ENCODE assay signal across 8 mouse cellular contexts in the genomic region with DNA sequence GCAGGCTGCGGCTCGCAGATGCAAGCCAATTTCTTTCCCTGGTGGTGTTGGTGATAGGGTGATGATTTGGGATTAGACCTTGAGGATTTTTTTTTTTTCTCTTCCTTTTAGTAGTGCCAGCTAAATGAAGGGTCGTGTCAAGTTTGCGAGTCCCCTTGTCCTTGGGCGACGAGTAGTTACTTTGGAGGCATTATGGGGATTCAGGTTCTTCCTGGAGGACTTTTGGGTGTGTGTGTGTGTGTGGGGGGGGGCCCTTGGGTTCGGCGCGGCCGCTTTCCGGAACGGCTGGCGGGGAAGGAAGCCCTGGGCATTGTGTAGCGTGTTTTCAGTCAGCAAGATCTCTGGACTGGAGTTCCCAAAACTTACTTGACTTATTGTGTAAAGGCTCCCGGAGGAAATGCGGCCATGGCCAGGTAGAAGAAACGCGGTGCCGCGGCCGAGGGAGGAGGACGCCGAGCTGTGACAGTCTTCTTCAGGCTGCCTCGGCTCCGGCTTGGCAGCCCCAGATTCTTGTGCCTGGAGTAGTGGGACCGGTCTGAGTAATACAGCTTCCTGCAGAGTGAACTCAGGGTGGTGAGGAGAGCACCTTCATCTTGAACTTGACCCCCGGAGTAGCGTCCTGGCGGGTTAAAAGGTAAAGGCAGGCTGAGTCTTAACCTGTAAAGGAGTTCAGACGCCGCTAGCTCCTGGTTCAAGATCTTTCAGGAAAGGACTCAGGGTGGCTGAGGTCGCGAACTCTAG. TPM values are rescaled to one million over a fixed set of nuclear protein-coding genes. Genes with fewer than 3 reads are reported as not detected.
DNase-seq lines count a peak whose midpoint lies in the region; ATAC-seq lines count a peak whose summit lies in the region.

No protein-coding gene starts in this region.

- intact Hi-C loops in gastrocnemius, postnatal 14 days (cut with DNase I; ENCODE audit: low total_unique reads), result no loop called here

- H3K4me1 ChIP-seq in heart, embryonic 16.5 days (ENCODE audit: control insufficient read depth, insufficient read depth, low read length), result peaks cover 51% of the 10 kb centered on the region

- no peak for ATAC-seq in heart, embryonic 16.5 days (replicated peaks; ENCODE audit: extremely low read depth, insufficient read depth, low FRiP score)

- peak overlapping the region; percentile 86 for H3K4me3 ChIP-seq in heart, embryonic 16.5 days (ENCODE audit: low read length)

- no peaks in the 10 kb centered on the region for H3K36me3 ChIP-seq in heart, embryonic 16.5 days (ENCODE audit: control insufficient read depth, insufficient read depth)
- H3K36me3 ChIP-seq in splenic B cell, adult 2 months (ENCODE audit: control insufficient read depth, insufficient read depth, low read length, poor library complexity, severe bottlenecking), result no peaks in the 10 kb centered on the region

- under 1% methylated on average over 33 of the region's 33 CpGs for WGBS in heart, embryonic 16.5 days

- peak overlapping the region; percentile 73 for H3K4me2 ChIP-seq in heart, embryonic 16.5 days (ENCODE audit: low read depth, low read length)

- no peaks in the 10 kb centered on the region for H3K9me3 ChIP-seq in heart, embryonic 16.5 days (replicated peaks; ENCODE audit: control insufficient read depth, low read length)

- peak overlapping the region; percentile 97 for H3K27ac ChIP-seq in heart, embryonic 16.5 days (ENCODE audit: low read length)

- H3K27me3 ChIP-seq in heart, embryonic 16.5 days (ENCODE audit: control insufficient read depth, insufficient read depth, low read length), result no peaks in the 10 kb centered on the region
- no peaks in the 10 kb centered on the region for H3K27me3 ChIP-seq in splenic B cell, adult 2 months (ENCODE audit: control insufficient read depth, insufficient read depth, low read length, poor library complexity, severe bottlenecking)

- H3K9ac ChIP-seq in heart, embryonic 16.5 days (ENCODE audit: low read length), result peak overlapping the region; percentile 97

- peak; percentile 20 to 27 for DNase-seq in B cell, adult 2 months
- peak; percentile 57 for DNase-seq in MN1 (ENCODE audit: low spot score)
- peak; percentile 46 for DNase-seq in embryo, embryonic 10.5 days (ENCODE audit: low spot score)
- DNase-seq in kidney, postnatal 10 days, result peak; percentile 67
- DNase-seq in lung, postnatal 14 days, result peak; percentile 54
- peak; percentile 10 for DNase-seq in splenic B cell, adult 2 months (ENCODE audit: low read depth, low spot score)
- DNase-seq in gastrocnemius, postnatal 14 days, result no peak

RNA-seq across cellular contexts. Expression of a gene that starts 1.1 kb away (rescaled TPM):
- 27.3 and 29.1 TPM in 2 replicates for polyA plus RNA-seq in heart, embryonic 16.5 days (2015; fragmentation: Nextera tagmentation; extraction: Ambion mirVana)
- total RNA-seq in gastrocnemius, postnatal 14 days (2021), result 10 to 100 TPM; 10.5 to 13.4 TPM
